Mouse (Mus musculus) hindbrain, embryonic 12.5 days (tissue): ENCODE results near the gene Mto1. TPM values are rescaled to one million over a fixed set of nuclear protein-coding genes. Genes with fewer than 3 reads are reported as not detected.
A peak's percentile ranks its signal among the peaks of the same experiment; 100 is the strongest.
"Not testable (repeated sequence)": the region's sequence is repeated elsewhere in the genome, so short reads cannot be mapped to it uniquely, and the experiment has no call there.

Experiments used
- ATAC-seq: fragments of 200-750 bp; cut with Nextera tagmentation; 2 replicates; pipeline ENCODE4 v1.8.0; 2017; ENCODE audit warnings: moderate TSS enrichment; ENCODE audit not compliant: low FRiP score
- H3K27ac ChIP-seq: fragments of 300-500 bp; sonication (generic); 2 replicates; pipeline ENCODE4 v1.5.1; 2016; ENCODE audit warnings: mild to moderate bottlenecking
- H3K27me3 ChIP-seq: fragments of 300-500 bp; sonication (generic); 2 replicates; pipeline ENCODE4 v1.6.1; 2016; ENCODE audit warnings: mild to moderate bottlenecking
- H3K36me3 ChIP-seq: fragments of 300-500 bp; sonication (generic); 2 replicates; pipeline ENCODE4 v1.6.1; 2016; ENCODE audit warnings: mild to moderate bottlenecking
- H3K4me1 ChIP-seq: fragments of 300-500 bp; sonication (generic); 2 replicates; pipeline ENCODE4 v1.6.1; 2016
- H3K4me2 ChIP-seq: fragments of 300-500 bp; sonication (generic); replicated peaks from 2 replicates; pipeline ENCODE4 v1.6.1; 2016; ENCODE audit warnings: mild to moderate bottlenecking
- H3K4me3 ChIP-seq: fragments of 300-500 bp; sonication (generic); 2 replicates; pipeline ENCODE4 v1.5.1; 2016; ENCODE audit warnings: mild to moderate bottlenecking
- H3K9ac ChIP-seq: fragments of 300-500 bp; sonication (generic); 2 replicates; pipeline ENCODE4 v1.6.1; 2016; ENCODE audit warnings: mild to moderate bottlenecking, moderate library complexity
- H3K9me3 ChIP-seq: fragments of 300-500 bp; sonication (generic); replicated peaks from 2 replicates; pipeline ENCODE4 v1.6.1; 2016; ENCODE audit warnings: mild to moderate bottlenecking
- WGBS: fragments of 180-500 bp; shearing (Covaris S2); methylation state at CpG from one replicate; pipeline ENCODE4 v1.1.7; 2016; 5-methylcytosine and 5-hydroxymethylcytosine counted together
- microRNA-seq: library from miRNA; unstranded; fragments of <30 nt; microRNA quantifications from one replicate; pipeline ENCODE4, GENCODE M21; 2017
- polyA plus RNA-seq: library from polyadenylated mRNA; unstranded; fragments of >200 nt; fragmentation: Nextera tagmentation; extraction: Ambion mirVana; gene quantifications from 2 replicates; pipeline ENCODE4 v1.2.1, GENCODE M21; 2016

The Mto1 gene
- polyA plus RNA-seq, 1 experiment from 2014 or later, result 23.2 TPM

GRCm38 (mm10) chr9:78511705-78512104 is 63.7 kb downstream of the Mto1 start:
- H3K9me3 ChIP-seq, result no peaks in the 10 kb centered on the region
- H3K4me1 ChIP-seq, result no peaks in the 10 kb centered on the region
- H3K4me2 ChIP-seq, result no peak overlapping the region
- H3K27ac ChIP-seq, result no peak overlapping the region
- WGBS, result 90% methylated on average over 5 of the region's 5 CpGs
- no peaks in the 10 kb centered on the region for H3K36me3 ChIP-seq
- no peak overlapping the region for H3K4me3 ChIP-seq
- no peak overlapping the region for H3K9ac ChIP-seq
- ATAC-seq, result no peak
- no peaks in the 10 kb centered on the region for H3K27me3 ChIP-seq

- no peaks in the 10 kb centered on the region for H3K9me3 ChIP-seq
- no peak overlapping the region for H3K4me3 ChIP-seq
- no peaks in the 10 kb centered on the region for H3K36me3 ChIP-seq
- H3K4me2 ChIP-seq, result no peak overlapping the region
- no peak for ATAC-seq
- H3K27ac ChIP-seq, result no peak overlapping the region
- no peaks in the 10 kb centered on the region for H3K27me3 ChIP-seq
- 73% methylated on average over 6 of the region's 6 CpGs for WGBS
- no peaks in the 10 kb centered on the region for H3K4me1 ChIP-seq
- H3K9ac ChIP-seq, result no peak overlapping the region
Measured at GRCm38 (mm10) chr9:78513776-78514500, 65.9 kb downstream of the Mto1 start.

- no peak for ATAC-seq
Measured at GRCm38 (mm10) chr9:78514681-78515080, 66.7 kb downstream of the Mto1 start.

GRCm38 (mm10) chr9:78516125-78516524 is 68.1 kb downstream of the Mto1 start:
- Histone ChIP-seq H3K27ac (no peak overlapping the region), H3K36me3 (no peaks in the 10 kb centered on the region), H3K4me2 (no peak overlapping the region), H3K4me3 (no peak overlapping the region), H3K27me3 (no peaks in the 10 kb centered on the region), H3K9ac (no peak overlapping the region), H3K4me1 (peaks cover 8% of the 10 kb centered on the region), H3K9me3 (no peaks in the 10 kb centered on the region)
- no peak for ATAC-seq
- whole genome bisulfite sequencing, result 79% methylated on average over 3 of the region's 3 CpGs

More at GRCm38 (mm10) chr9:78514681-78515080, 66.7 kb downstream of the Mto1 start:
- Histone ChIP-seq H3K4me2 (no peak overlapping the region), H3K9ac (no peak overlapping the region), H3K4me3 (no peak overlapping the region), H3K4me1 (no peaks in the 10 kb centered on the region; the same call in 1 of the 2 replicates), H3K9me3 (no peaks in the 10 kb centered on the region), H3K27ac (no peak overlapping the region), H3K27me3 (no peaks in the 10 kb centered on the region), H3K36me3 (no peaks in the 10 kb centered on the region)
- WGBS, result 84% methylated on average over 4 of the region's 4 CpGs

- peaks cover 15% of the 10 kb centered on the region for H3K4me1 ChIP-seq
- 68% methylated on average over 3 of the region's 3 CpGs for WGBS
- H3K9me3 ChIP-seq, H3K36me3 ChIP-seq, H3K9ac ChIP-seq, H3K27ac ChIP-seq, H3K27me3 ChIP-seq, H3K4me3 ChIP-seq, H3K4me2 ChIP-seq, ATAC-seq: not testable (repeated sequence)
Measured at GRCm38 (mm10) chr9:78517237-78517636, 69.2 kb downstream of the Mto1 start.

GRCm38 (mm10) chr9:78520127-78520779 is 72.2 kb downstream of the Mto1 start:
- H3K9ac ChIP-seq, result peak overlapping the region; percentile 66
- H3K27ac ChIP-seq, result peak overlapping the region; percentile 82
- peaks cover 15% of the 10 kb centered on the region for H3K4me1 ChIP-seq
- H3K27me3 ChIP-seq, result no peaks in the 10 kb centered on the region
- ATAC-seq, result peak; percentile 90
- H3K4me2 ChIP-seq, result peak overlapping the region; percentile 86
- H3K36me3 ChIP-seq, result 0 out of 2 replicates have a peak, but pooled peaks cover 2% of the 10 kb centered on the region
- H3K4me3 ChIP-seq, result peak overlapping the region; percentile 48
- WGBS, result 4% methylated on average over 15 of the region's 15 CpGs
- H3K9me3 ChIP-seq, result no peaks in the 10 kb centered on the region

- peaks cover 15% of the 10 kb centered on the region for H3K4me1 ChIP-seq
- H3K27ac ChIP-seq, result peak overlapping the region; percentile 82
- ATAC-seq, result peak; percentile 75
- no peaks in the 10 kb centered on the region for H3K27me3 ChIP-seq
- peak overlapping the region; percentile 86 for H3K4me2 ChIP-seq
- H3K9me3 ChIP-seq, result no peaks in the 10 kb centered on the region
- H3K9ac ChIP-seq, result peak overlapping the region; percentile 66
- 0 out of 2 replicates have a peak, but pooled peaks cover 3% of the 10 kb centered on the region for H3K36me3 ChIP-seq
- peak overlapping the region; percentile 48 for H3K4me3 ChIP-seq
- WGBS, result 2% methylated on average over 40 of the region's 40 CpGs
Measured at GRCm38 (mm10) chr9:78520780-78521601, 73.0 kb downstream of the Mto1 start.

GRCm38 (mm10) chr9:78521689-78522088 is 73.7 kb downstream of the Mto1 start:
- H3K36me3 ChIP-seq, result 0 out of 2 replicates have a peak, but pooled peaks cover 3% of the 10 kb centered on the region
- WGBS, result 28% methylated on average over 14 of the region's 14 CpGs
- H3K27me3 ChIP-seq, result no peaks in the 10 kb centered on the region
- no peak overlapping the region; the same call in 1 of the 2 replicates for H3K27ac ChIP-seq
- peak overlapping the region; percentile 86 for H3K4me2 ChIP-seq
- H3K4me3 ChIP-seq, result peak overlapping the region; percentile 48
- H3K9me3 ChIP-seq, result no peaks in the 10 kb centered on the region
- peak overlapping the region; percentile 66 for H3K9ac ChIP-seq
- ATAC-seq, result no peak; the same call in 1 of the 2 replicates
- peaks cover 15% of the 10 kb centered on the region for H3K4me1 ChIP-seq

Small RNAs within 50 kb of the gene (microRNA-seq; reads per million reads assigned to microRNA genes)
- not detected for gene Gm26377

Other genes starting within 250 kb of the Mto1 start
- not detected in 2 replicates for gene Gsta1, start 217.6 kb upstream of the Mto1 start, polyA plus RNA-seq
- not detected in 2 replicates for gene Gm3776, start 191.1 kb upstream of the Mto1 start, polyA plus RNA-seq
- not detected in 2 replicates for gene Gm10639, start 158.3 kb upstream of the Mto1 start, polyA plus RNA-seq
- not detected in 2 replicates for gene Omt2a, start 133.4 kb upstream of the Mto1 start, polyA plus RNA-seq
- gene Omt2b, start 120.6 kb upstream of the Mto1 start, polyA plus RNA-seq, result not detected in 2 replicates
- not detected in 2 replicates for gene Gsta2, start 92.4 kb upstream of the Mto1 start, polyA plus RNA-seq
- 0.68 and 1.2 TPM in 2 replicates for gene Dppa5a, start 80.0 kb upstream of the Mto1 start, polyA plus RNA-seq
- 5.1 and 5.3 TPM in 2 replicates for gene Ooep, start 69.5 kb upstream of the Mto1 start, polyA plus RNA-seq
- 0.34 and 0.51 TPM in 2 replicates for gene Ddx43, start 52.4 kb upstream of the Mto1 start, polyA plus RNA-seq
- gene Cgas, start 5.0 kb upstream of the Mto1 start, polyA plus RNA-seq, result 0.76 and 0.90 TPM in 2 replicates
- gene Gm17324, start 578 bp downstream of the Mto1 start, polyA plus RNA-seq, result 0.84 and 1.3 TPM in 2 replicates
- 3,262 and 3,359 TPM in 2 replicates for gene Eef1a1, start 40.9 kb downstream of the Mto1 start, polyA plus RNA-seq
- 15.1 and 16.9 TPM in 2 replicates for gene Slc17a5, start 139.8 kb downstream of the Mto1 start, polyA plus RNA-seq
- gene Cd109, start 167.3 kb downstream of the Mto1 start, polyA plus RNA-seq, result 3.6 and 4.2 TPM in 2 replicates